Mouse (Mus musculus): ENCODE data around the gene Cldn34a.
"Not testable (repeated sequence)": the region's sequence is repeated elsewhere in the genome, so short reads cannot be mapped to it uniquely, and the experiment has no call there.

Gene Cldn34a

DNA sequence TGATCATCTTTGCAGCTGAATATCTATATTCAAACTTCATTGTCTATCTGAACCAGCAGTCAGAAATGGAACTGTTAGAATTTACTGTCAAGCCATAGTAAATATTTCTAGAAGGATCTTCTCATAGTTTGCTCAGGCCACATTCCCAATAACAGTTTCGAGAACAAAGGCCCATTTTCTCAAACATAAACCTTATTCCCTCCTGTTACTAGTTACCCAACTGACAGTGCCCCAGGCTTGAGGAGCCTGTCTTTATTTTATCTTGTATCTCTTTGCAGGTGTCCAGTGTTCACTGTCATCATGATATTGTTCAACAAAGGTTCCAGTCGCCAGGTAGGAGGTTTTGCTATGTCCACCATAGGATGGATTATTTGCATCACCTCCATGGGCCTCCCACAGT lies at the start of gene Cldn34a:
Cldn34a (plus strand) TSS at position 301 of the 400 bp plus-strand sequence.
- no peak for DNase-seq (ENCODE audit: extremely low read depth, low read depth, low spot score)

DNA sequence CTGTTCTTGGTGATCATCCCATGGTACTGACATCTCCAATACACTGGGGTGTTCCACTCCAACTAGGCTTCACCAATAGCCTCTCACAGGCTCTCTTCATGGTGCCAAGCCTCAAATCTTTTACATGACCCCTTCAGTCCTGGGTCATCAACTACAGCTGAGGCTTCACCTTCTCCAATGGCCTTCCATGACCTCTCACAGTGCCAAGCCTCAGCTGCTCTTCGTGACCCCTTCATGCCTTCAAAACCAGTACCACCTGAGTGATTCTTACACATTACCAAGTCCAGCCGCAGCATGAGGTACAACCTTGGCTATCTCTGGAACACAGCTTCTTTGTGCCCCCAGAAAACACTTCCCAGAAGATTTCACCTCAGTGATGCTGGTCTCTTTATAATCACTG lies 44.5 kb upstream of the Cldn34a start:
- not testable (repeated sequence) for DNase-seq (ENCODE audit: extremely low read depth, low read depth, low spot score)

DNA sequence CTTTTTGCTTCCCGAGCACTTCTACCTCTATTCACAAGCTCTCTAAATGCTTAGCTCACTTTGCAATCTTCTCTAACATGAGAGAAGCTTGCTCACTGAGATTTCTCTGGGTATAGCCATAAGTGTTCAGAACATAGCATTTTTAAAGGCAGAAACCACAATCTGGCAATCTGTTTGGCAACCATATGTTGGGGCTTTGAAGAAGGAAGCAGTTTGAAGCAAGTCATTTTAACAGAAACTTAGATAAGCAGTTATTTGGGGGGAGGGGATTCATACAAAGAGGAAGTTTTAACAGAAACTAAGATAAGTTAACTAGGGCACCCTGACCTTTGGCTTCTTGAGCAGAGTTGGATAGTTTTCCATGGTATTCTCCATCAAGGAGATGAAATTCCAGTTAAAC lies 17.4 kb upstream of the Cldn34a start:
- DNase-seq (ENCODE audit: extremely low read depth, low read depth, low spot score) = no peak

DNA sequence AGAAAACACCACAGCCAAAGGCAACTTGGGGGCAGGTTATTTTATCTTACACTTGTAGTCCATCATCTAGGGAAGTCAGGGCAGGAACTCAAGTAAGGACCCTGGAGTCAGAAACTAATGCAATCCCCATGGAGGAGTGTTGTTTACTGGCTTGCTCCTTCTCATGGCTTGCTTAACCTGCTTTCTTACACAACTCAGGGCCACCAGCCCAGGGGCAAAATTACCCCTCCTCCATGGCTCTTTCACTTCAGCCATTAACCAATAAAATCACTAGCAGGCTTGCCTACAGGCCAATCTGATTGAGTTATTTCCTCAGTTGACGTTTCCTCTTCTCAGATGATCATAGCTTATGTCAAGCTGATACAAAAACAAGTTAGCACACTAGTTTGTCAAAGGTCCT lies 15.0 kb upstream of the Cldn34a start:
- DNase-seq (ENCODE audit: extremely low read depth, low read depth, low spot score) = no peak

DNA sequence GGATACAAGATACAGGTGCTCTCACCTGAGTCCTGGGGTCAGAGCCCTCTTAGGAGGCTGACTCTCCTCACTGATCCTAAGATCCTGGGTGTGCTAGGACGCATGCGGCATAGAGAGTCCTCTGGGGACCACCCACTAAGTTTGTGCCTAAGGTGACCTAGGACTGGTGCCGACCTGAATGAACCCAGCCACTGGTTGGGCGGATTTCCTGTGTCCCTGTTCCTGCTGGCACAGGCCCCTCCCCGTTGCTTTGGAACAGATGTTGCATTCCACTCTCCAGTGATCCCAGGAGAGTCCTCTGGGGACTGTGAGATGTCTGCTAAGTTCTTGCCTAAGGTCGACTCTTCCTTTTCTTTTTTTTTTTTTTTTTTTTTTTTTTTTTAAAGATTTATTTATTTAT lies 5.7 kb upstream of the Cldn34a start:
- DNase-seq (ENCODE audit: extremely low read depth, low read depth, low spot score) = no peak

Measured in fat pad, adult 2 months (tissue).